Mouse (Mus musculus): Measurements from ENCODE around the gene Crtc2. TPM values are rescaled to one million over a fixed set of nuclear protein-coding genes. Genes with fewer than 3 reads are reported as not detected.

Crtc2 gene
- polyA plus RNA-seq, 1 experiment from 2014 or later: 77.0 TPM

- no peak for DNase-seq (ENCODE audit: low read depth, low spot score)
- no peaks in the 10 kb centered on the region for H3K27me3 ChIP-seq
- POLR2A ChIA-PET: interaction anchor here (0.9 to 1.4 kb wide), 2 partner anchors 10 to 11 kb away, joined by 4 to 5 read pairs; no protein-coding TSS in a partner anchor
- in situ Hi-C loops (cut with MboI; ENCODE audit: low pct_unique_long_range_greater_than_20kb): loop anchor here (5.0 kb wide), 1 partner anchor 32 kb away; no protein-coding TSS in a partner anchor
- CTCF ChIA-PET: interaction anchor here (1.1 to 1.7 kb wide), 3 partner anchors 11 to 69 kb away, joined by 3 to 6 read pairs (median 4); no protein-coding TSS in a partner anchor
- no peak for TF ChIP-seq CTCF (IDR thresholded peaks at IDR 0.05)
- ATAC-seq: peak; percentile 58
These were observed 643 bp downstream of the Crtc2 start for GRCm38 (mm10) chr3:90254419-90255193.

GRCm38 (mm10) chr3:90255194-90255565 is 1.2 kb downstream of the Crtc2 start:
- ChIA-PET CTCF (interaction anchor here (1.1 to 1.7 kb wide), 3 partner anchors 11 to 69 kb away, joined by 3 to 6 read pairs (median 4); no protein-coding TSS in a partner anchor), POLR2A (interaction anchor here (0.7 to 1.4 kb wide), 2 partner anchors 11 to 38 kb away, joined by 4 to 5 read pairs; no protein-coding TSS in a partner anchor)
- in situ Hi-C loops (cut with MboI; ENCODE audit: low pct_unique_long_range_greater_than_20kb): loop anchor here (5.0 kb wide), 1 partner anchor 33 kb away; no protein-coding TSS in a partner anchor
- H3K27me3 ChIP-seq: no peaks in the 10 kb centered on the region
- no peak for TF ChIP-seq CTCF (IDR thresholded peaks at IDR 0.05)
- ATAC-seq (no peak), DNase-seq (ENCODE audit: low read depth, low spot score) (no peak)

GRCm38 (mm10) chr3:90255784-90256353 is 1.9 kb downstream of the Crtc2 start:
- POLR2A ChIA-PET: interaction anchor here (0.7 to 1.4 kb wide), 2 partner anchors 10 to 39 kb away, joined by 4 to 5 read pairs; no protein-coding TSS in a partner anchor
- no peak for TF ChIP-seq CTCF (IDR thresholded peaks at IDR 0.05)
- DNase-seq (ENCODE audit: low read depth, low spot score) (no peak), ATAC-seq (no peak)
- CTCF ChIA-PET: interaction anchor here (1.1 to 1.7 kb wide), 3 partner anchors 10 to 68 kb away, joined by 3 to 6 read pairs (median 4); no protein-coding TSS in a partner anchor
- no peaks in the 10 kb centered on the region for H3K27me3 ChIP-seq
- in situ Hi-C loops (cut with MboI; ENCODE audit: low pct_unique_long_range_greater_than_20kb): loop anchor here (5.0 kb wide), 1 partner anchor 34 kb away; no protein-coding TSS in a partner anchor

- TF ChIP-seq CTCF (IDR thresholded peaks at IDR 0.05): no peak
- DNase-seq (ENCODE audit: low read depth, low spot score) (no peak), ATAC-seq (no peak)
- in situ Hi-C loops (cut with MboI; ENCODE audit: low pct_unique_long_range_greater_than_20kb): loop anchor here (5.0 kb wide), 1 partner anchor 35 kb away; no protein-coding TSS in a partner anchor
- CTCF ChIA-PET: interaction anchor here (0.9 to 1.1 kb wide), 3 partner anchors 9 to 36 kb away, joined by 3 to 4 read pairs (median 3); partner anchors contain the start of gene Slc39a1
- no peaks in the 10 kb centered on the region for H3K27me3 ChIP-seq
- POLR2A ChIA-PET: interaction anchor here (1.6 kb wide), 1 partner anchor 9 kb away, joined by 4 read pairs; the partner anchor contains the start of gene Slc39a1
These were observed 3.0 kb downstream of the Crtc2 start for GRCm38 (mm10) chr3:90256731-90257530.

GRCm38 (mm10) chr3:90258521-90258920 is 4.6 kb downstream of the Crtc2 start:
- in situ Hi-C loops (cut with MboI; ENCODE audit: low pct_unique_long_range_greater_than_20kb): loop anchor here (5.0 kb wide), 1 partner anchor 36 kb away; no protein-coding TSS in a partner anchor
- CTCF ChIA-PET: no interaction called here
- TF ChIP-seq CTCF (IDR thresholded peaks at IDR 0.05): no peak
- no peak for DNase-seq (ENCODE audit: low read depth, low spot score)
- POLR2A ChIA-PET: no interaction called here
- ATAC-seq: no peak
- no peaks in the 10 kb centered on the region for H3K27me3 ChIP-seq

- ATAC-seq: no peak
These were observed 9.3 kb downstream of the Crtc2 start for GRCm38 (mm10) chr3:90263121-90263771.

GRCm38 (mm10) chr3:90264687-90265033 is 10.7 kb downstream of the Crtc2 start:
- POLR2A ChIA-PET: interaction anchor here (1.1 kb wide), 1 partner anchor 28 kb away, joined by 4 read pairs; the partner anchor contains the start of gene Gatad2b

More at GRCm38 (mm10) chr3:90263121-90263771, 9.3 kb downstream of the Crtc2 start:
- no peak for DNase-seq (ENCODE audit: low read depth, low spot score)
- H3K27me3 ChIP-seq: no peaks in the 10 kb centered on the region
- in situ Hi-C loops (cut with MboI; ENCODE audit: low pct_unique_long_range_greater_than_20kb): loop anchor here (10.0 kb wide), 1 partner anchor 202 kb away; the partner anchor contains the start of gene Npr1
- CTCF ChIA-PET: no interaction called here
- POLR2A ChIA-PET: no interaction called here
- TF ChIP-seq CTCF (IDR thresholded peaks at IDR 0.05): no peak

GRCm38 (mm10) chr3:90265034-90265931 is 11.3 kb downstream of the Crtc2 start, which contains the start of gene Dennd4b:
Gene Dennd4b, plus strand, starts transcription at chr3:90265185.
- DNase-seq (ENCODE audit: low read depth, low spot score) (no peak), ATAC-seq (peak; percentile 77)
- no peak for TF ChIP-seq CTCF (IDR thresholded peaks at IDR 0.05)
- no peaks in the 10 kb centered on the region for H3K27me3 ChIP-seq
- ChIA-PET POLR2A (interaction anchor here (1.1 to 1.8 kb wide), 5 partner anchors 10 to 45 kb away, joined by 3 to 7 read pairs (median 4); partner anchors contain the start of genes Gatad2b and Slc39a1), CTCF (interaction anchor here (0.5 to 3.0 kb wide), 10 partner anchors 9 to 130 kb away, joined by 3 to 13 read pairs (median 4); no protein-coding TSS in a partner anchor)
- in situ Hi-C loops (cut with MboI; ENCODE audit: low pct_unique_long_range_greater_than_20kb): loop anchor here (10.0 kb wide), 1 partner anchor 200 kb away; the partner anchor contains the start of gene Npr1

More at GRCm38 (mm10) chr3:90264687-90265033, 10.7 kb downstream of the Crtc2 start:
- DNase-seq (ENCODE audit: low read depth, low spot score) (no peak), ATAC-seq (no peak)
- TF ChIP-seq CTCF (IDR thresholded peaks at IDR 0.05): no peak
- CTCF ChIA-PET: interaction anchor here (3.0 kb wide), 1 partner anchor 109 kb away, joined by 13 read pairs; no protein-coding TSS in a partner anchor
- no peaks in the 10 kb centered on the region for H3K27me3 ChIP-seq
- in situ Hi-C loops (cut with MboI; ENCODE audit: low pct_unique_long_range_greater_than_20kb): loop anchor here (10.0 kb wide), 1 partner anchor 200 kb away; the partner anchor contains the start of gene Npr1
